ENCODE assay signal across 28 mouse cellular contexts in the genomic region with DNA sequence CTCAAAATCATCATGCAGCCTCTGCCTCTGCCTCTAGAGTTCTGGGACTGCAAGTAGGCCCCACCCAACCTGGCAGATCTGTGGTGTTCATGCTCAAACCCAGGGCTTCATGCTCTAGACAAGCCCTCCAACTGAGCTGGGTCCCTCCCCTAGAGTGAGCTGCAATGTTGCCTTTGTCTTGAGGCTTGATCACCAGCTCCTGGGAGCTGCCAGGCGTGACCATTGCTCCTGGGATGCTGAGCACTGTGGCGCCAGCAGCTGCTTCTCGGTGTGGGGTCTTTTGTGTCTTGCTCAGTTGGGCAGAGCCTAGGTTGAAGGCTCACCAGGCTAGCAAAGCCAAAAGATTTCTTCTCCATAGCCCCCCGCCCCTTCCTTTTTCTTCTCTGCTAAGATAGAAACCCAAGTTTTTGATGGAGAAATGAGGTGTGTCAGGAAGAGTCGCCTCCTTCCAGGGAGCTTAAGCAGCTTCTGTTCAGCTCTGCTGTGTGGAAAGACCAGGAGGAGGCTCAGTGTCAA.
DNase-seq lines count a peak whose midpoint lies in the region; ATAC-seq lines count a peak whose summit lies in the region.
"Had no signal": no experiment of that assay in that cellular context is flagged by ENCODE, and none has a peak within 500 bp of the region (broad histone marks: within the 10 kb centered on the region; RNA-seq: fewer than 3 reads in every experiment).

No protein-coding gene starts in this region.

- H3K9me3 ChIP-seq in midbrain, embryonic 12.5 days = peaks cover 5% of the 10 kb centered on the region; the same call in 1 of the 2 replicates
- no peaks in the 10 kb centered on the region for H3K9me3 ChIP-seq in midbrain, embryonic 16.5 days (replicated peaks; ENCODE audit: control insufficient read depth, low read length, poor library complexity, severe bottlenecking)
- H3K9me3 ChIP-seq: embryonic facial prominence, embryonic 13.5 days; forebrain, embryonic 15.5 days; G1E; liver, embryonic 12.5 days; neural tube, embryonic 13.5 days had no signal

- H3K9ac ChIP-seq in midbrain, embryonic 12.5 days (replicated peaks) = no peak overlapping the region
- H3K9ac ChIP-seq in midbrain, embryonic 16.5 days (ENCODE audit: low read depth, low read length) = no peak overlapping the region
- H3K9ac ChIP-seq: embryonic facial prominence, embryonic 13.5 days; forebrain, embryonic 15.5 days; hindbrain, embryonic 15.5 days; liver, embryonic 12.5 days; liver, postnatal 0 days; neural tube, embryonic 13.5 days had no signal

- H3K27me3 ChIP-seq in midbrain, embryonic 12.5 days = peaks cover 92% of the 10 kb centered on the region
- peaks cover 77% of the 10 kb centered on the region for H3K27me3 ChIP-seq in midbrain, embryonic 16.5 days (ENCODE audit: control insufficient read depth, insufficient read depth, low read depth, low read length)

- DNase-seq in frontal cortex, postnatal 10 days (ENCODE audit: low spot score in 2 of 2) = no peak
- peak; percentile 34 for DNase-seq in ZHBTc4 (ENCODE audit: low read depth, low spot score)
- no peak for DNase-seq in cerebellum, adult 11-12 months
- DNase-seq: adrenal gland, postnatal 25 days; B cell, adult 2 months; cerebellum, adult 8-10 months; cerebellum, postnatal 25 days; gastrocnemius, postnatal 10 days; heart, postnatal 14 days; kidney, adult 11 months; layer of hippocampus, postnatal 36 days; left cerebral cortex, postnatal 4 days; liver, postnatal 0 days; lung, postnatal 4 days; thymus, postnatal 4 days had no signal

- H3K4me1 ChIP-seq in midbrain, embryonic 12.5 days = peaks cover 18% of the 10 kb centered on the region
- no peaks in the 10 kb centered on the region; the same call in 1 of the 2 replicates for H3K4me1 ChIP-seq in midbrain, embryonic 16.5 days (ENCODE audit: control insufficient read depth, insufficient read depth, low read length)
- H3K4me1 ChIP-seq: hindbrain, embryonic 15.5 days; liver, embryonic 12.5 days; megakaryocyte, embryonic 14.5 days; neural tube, embryonic 13.5 days had no signal

- peak; percentile 50; the same call in 1 of the 2 replicates for ATAC-seq in frontal cortex, adult (ENCODE audit: low TSS enrichment)
- ATAC-seq in midbrain, embryonic 12.5 days (ENCODE audit: low FRiP score, low read depth) = peak; percentile 44; the same call in 1 of the 2 replicates
- no peak for ATAC-seq in midbrain, embryonic 16.5 days
- ATAC-seq: forebrain, embryonic 15.5 days; inflammation-experienced regulatory T-cells, adult 6 months; liver, embryonic 12.5 days; liver, postnatal 0 days had no signal

- no peak overlapping the region for H3K4me2 ChIP-seq in midbrain, embryonic 12.5 days (replicated peaks)
- no peak overlapping the region for H3K4me2 ChIP-seq in midbrain, embryonic 16.5 days (ENCODE audit: low read length)
- H3K4me2 ChIP-seq: embryonic facial prominence, embryonic 13.5 days; forebrain, embryonic 15.5 days; hindbrain, embryonic 15.5 days; liver, embryonic 12.5 days; neural tube, embryonic 13.5 days had no signal

- WGBS in midbrain, embryonic 12.5 days = 2% methylated on average over 5 of the region's 5 CpGs
- 7% methylated on average over 5 of the region's 5 CpGs for WGBS in midbrain, embryonic 16.5 days

- no peak overlapping the region for H3K27ac ChIP-seq in midbrain, embryonic 12.5 days (replicated peaks)
- H3K27ac ChIP-seq in midbrain, embryonic 16.5 days (ENCODE audit: low read length) = no peak overlapping the region
- H3K27ac ChIP-seq: embryonic facial prominence, embryonic 13.5 days; forebrain, embryonic 15.5 days; hindbrain, embryonic 10.5 days; hindbrain, embryonic 15.5 days; kidney, postnatal 0 days; liver, embryonic 12.5 days; neural tube, embryonic 13.5 days had no signal

- no peaks in the 10 kb centered on the region for H3K36me3 ChIP-seq in midbrain, embryonic 12.5 days
- no peaks in the 10 kb centered on the region for H3K36me3 ChIP-seq in midbrain, embryonic 16.5 days (ENCODE audit: control insufficient read depth, insufficient read depth, low read length)
- H3K36me3 ChIP-seq: embryonic facial prominence, embryonic 13.5 days; forebrain, embryonic 15.5 days; G1E; hindbrain, embryonic 10.5 days; hindbrain, embryonic 15.5 days; liver, embryonic 12.5 days; neural tube, embryonic 13.5 days had no signal

- no peak overlapping the region for H3K4me3 ChIP-seq in midbrain, embryonic 12.5 days
- no peak overlapping the region for H3K4me3 ChIP-seq in midbrain, embryonic 16.5 days (ENCODE audit: low read depth, low read length)
- H3K4me3 ChIP-seq: embryonic facial prominence, embryonic 13.5 days; forebrain, embryonic 15.5 days; hindbrain, embryonic 10.5 days; hindbrain, embryonic 15.5 days; liver, embryonic 12.5 days; megakaryocyte, embryonic 14.5 days; neural tube, embryonic 13.5 days had no signal
